Mouse (Mus musculus) right cerebral cortex, postnatal 25 days (tissue): ENCODE measurements around the gene Grik1.
A peak's percentile ranks its signal among the peaks of the same experiment; 100 is the strongest.

Experiments
- DNase-seq: peaks from one replicate; pipeline ENCODE4 v3.0.0; 2022

Grik1 gene

DNA sequence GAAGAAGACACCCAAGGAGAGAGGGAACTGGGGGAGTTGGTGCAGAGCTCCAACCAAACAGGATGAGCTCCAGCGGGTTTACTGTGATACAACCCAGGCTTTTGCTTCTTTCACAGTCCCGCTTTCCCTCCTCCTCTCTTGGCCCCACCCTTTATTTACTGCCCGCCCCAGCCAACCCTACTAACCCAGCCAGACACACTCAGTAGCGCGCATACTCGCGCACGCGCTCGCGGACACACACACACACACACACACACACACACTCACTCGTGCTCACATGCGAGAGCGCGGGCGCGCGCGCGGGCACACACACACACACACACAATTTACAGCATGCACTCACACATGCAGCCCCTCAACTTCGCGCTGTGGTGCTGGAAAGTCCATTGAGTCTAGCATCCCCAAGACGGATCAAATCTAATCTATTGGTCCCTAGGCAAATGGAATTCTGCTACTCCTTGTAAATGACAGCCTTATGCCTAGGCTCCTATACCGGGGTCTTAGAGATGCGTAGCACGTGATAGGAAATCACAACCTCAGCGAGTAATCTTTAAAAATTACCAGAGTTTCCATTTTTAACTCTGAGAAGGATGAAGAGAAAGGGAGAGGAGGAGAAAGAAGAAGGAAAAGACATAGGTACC, at the start of gene Grik1:
Gene Grik1 (minus strand): TSS at position 134 of the 641 bp plus-strand sequence.
- DNase-seq, result peak; percentile 35

DNA sequence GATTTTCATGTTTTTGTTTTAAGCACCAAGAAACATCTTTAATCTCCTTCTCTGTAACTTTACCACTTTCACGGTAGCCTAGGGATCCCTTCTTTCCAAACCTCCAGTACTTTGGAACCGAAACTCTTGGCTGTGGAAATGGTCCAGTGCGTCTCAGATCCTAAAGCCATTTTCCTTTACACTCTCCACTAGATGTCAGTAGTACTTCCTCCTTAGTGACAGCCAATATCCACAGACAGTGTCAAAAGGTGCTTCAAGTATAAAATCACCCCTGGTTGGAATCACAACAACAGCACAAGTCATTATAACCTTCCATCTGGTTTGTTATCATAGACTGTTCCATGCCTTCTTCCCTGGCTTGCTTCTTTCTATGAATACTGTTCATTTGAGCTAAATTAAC, 4.1 kb upstream of the Grik1 start:
- no peak for DNase-seq

DNA sequence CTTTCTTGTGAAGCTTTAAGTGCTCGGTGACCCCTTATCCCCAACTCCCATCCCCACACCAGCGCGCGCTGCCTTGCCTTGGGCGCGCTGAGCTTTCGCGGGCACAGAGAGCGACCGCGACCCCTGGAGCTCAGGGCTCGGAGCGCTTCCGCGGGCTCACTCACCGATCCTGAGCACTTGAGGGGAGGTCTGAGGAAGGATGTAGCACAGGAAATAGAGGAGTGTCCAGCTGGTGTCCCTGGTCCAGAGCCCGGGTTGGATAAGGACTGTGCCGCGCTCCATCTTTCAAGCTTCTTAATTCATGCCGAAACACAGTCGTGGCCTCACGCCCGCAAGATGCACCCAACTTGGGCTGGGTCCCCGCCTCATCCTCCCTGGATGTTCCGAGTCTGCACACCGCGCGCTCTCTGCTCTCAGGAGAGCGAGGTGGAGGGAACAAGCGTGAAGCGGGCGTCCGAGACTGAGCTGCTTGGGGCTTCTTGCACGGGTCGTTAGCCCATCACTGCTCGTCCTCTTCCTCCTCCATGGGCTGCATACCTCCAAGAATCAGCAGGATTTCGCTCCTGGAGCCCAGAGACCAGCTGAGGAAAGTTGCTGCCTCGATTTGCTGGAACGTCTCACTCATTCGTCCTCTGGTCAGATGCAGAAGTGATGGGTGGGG, 514 bp downstream of the Grik1 start:
- no peak for DNase-seq

DNA sequence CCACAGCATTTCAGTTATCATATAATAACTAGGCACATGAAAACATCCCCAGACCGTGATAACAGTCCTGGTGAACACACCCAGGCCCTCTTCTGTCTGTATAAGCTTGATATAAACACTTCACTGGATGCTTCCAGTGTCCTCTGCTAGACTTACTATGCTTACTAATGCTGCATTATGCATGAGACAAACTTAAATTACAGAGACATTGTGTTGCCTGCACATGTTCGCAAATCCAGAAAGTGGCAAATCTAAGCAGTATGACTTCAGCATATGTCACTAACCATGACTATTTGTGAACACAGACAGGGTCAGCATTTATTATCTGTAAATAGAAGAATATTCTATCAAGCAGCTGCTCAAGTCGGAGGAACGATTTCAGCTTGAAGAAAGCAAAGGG, 31.7 kb downstream of the Grik1 start:
- no peak for DNase-seq

DNA sequence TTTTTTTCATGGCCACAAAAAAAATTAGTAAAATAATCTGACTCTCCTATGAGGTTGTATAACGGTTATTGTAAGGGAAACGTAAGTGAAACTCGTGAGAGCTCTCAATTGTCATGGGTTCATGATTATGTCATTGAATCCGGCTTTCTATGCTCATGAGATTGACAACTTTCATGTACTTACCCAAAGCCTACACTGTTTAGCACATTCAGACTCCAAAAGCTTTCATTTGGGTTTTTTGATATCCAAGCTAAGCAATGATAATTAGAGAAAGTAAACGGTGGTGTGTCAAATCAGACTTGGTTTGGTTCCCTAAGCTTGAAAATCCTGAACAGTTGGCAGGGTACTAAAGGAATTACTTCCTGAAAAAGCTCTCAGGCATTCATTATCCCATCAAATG, 33.0 kb downstream of the Grik1 start:
- no peak for DNase-seq

DNA sequence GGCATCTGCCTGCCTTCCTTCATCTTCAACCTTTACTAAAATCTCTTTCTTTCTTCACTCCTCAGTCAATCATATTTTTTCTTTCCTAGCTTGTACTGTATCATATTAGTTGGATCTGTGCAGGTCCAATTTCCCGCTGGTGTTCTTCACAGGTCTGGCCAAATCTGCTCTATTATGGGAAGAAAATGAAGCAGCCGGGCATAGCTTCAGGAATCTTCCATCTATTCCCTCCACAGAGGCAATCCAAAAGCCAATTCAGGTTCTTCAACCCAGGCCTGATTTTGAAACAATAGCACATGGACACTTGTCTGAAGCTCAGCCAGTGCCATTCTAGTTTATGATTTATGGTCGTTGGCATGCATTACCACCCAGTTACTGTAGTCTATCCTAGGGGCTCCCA, 34.0 kb downstream of the Grik1 start:
- no peak for DNase-seq

DNA sequence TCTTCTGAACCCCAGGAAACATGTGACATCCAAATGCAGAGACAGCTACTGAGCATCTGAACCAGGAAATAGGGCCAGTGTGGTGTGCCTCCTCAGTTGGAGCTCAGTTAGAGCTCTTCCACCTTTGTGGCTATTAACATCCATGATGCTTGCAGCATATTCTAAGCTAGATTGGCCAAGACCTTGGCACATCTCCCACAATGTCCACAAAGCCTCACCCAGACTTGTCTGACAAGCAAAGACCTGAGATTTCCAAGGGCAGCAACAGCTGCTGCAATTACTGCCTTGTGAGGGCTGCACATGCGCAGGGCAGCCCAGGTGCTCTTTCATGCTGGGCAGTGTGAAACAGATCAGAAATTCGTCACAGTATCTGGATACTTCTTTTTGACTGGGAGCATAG, 37.4 kb downstream of the Grik1 start:
- DNase-seq, result no peak

DNA sequence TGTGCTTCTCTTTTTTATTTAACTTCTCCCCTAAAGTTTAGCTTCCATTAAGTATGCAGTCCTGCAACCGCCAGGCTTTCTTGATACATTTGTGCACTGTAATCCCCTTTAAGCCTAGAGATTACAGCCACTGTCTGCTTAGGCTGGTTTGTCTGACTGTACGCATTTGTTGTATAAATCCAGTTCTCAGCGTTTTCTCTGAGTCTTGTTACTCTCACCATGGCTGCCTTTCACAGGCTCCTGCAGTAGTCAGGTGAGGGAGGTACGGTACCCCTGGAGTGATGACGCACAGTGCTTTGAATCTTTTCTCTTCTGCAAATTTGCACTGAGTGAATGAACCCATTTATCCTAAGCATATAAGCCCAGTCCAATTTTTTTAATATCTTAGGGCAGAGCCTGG, 39.0 kb downstream of the Grik1 start:
- no peak for DNase-seq

DNA sequence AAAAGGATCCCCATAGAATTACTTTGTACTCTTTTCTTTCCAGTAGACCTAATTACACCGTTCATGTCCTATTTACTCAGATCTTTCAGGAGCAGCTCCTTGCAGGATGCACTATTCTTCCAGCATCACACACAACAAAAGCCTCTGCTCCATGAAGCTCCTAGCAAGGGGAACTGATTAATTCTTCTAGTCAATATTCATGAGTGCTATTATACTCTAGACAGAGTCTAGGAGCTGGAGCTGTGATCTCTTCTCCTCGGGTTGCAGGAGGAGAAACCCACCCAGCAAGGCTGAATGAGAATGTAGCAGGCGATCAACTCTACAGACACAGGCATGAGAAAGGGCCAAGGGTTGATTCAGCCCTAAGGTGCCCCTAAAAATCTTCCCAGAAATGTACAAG, 40.2 kb downstream of the Grik1 start:
- DNase-seq, result no peak

DNA sequence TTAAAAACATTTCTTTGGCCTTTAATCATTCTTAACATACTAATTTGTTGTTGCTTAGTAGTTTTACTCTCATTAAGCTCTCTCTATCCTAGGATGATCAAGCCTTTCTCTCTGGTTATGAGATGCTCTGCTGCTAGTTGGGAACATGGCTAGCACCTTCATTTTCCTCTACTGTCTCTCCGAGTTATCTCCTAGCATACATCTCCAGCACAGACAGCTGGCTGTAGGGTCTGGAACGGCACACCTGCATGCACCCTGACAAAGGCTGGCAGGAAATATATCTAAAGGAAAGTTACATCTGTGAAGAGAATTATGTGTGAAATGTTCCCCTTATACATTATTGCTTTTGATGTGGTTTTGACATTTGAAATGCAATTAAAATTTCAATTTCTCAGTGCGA, 42.5 kb downstream of the Grik1 start:
- no peak for DNase-seq

DNA sequence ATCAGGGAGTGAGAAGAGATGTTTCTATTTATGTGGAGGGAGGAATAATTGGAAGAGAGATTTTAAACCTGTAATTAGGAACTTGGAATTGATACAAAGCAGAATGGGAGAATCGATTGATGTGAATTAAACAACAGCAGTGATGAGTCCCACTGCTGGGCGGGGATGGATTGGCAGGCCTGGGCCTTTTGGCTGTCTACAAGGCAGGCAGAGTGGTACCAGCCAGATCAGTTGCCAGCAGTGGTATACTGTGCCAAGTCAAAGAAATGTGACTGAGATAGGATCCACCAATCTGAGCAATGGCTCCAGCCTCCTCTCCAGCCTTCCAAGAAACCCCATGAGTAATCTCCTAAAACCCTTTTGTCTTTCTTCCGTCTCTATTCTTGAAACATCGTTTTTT, 45.4 kb downstream of the Grik1 start:
- no peak for DNase-seq

DNA sequence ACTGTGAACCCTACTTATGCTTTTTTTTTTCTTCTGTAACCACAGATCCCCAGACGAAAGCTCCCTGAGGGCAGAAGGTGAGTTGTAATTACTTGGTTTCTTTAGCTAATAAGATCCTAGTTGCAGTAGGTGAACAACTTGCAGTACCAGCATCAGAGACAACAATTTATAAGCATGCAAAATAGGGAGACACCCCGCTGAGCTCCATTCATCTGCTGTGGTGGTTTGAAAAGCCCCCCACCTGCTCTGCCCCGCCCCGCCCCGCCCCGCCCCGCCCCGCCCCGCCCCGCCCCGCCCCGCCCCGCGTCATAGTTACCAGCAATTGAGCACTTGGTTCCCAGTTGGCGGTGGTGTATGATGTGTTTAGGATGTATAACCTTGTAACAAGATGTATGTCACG, 64.4 kb downstream of the Grik1 start:
- no peak for DNase-seq

DNA sequence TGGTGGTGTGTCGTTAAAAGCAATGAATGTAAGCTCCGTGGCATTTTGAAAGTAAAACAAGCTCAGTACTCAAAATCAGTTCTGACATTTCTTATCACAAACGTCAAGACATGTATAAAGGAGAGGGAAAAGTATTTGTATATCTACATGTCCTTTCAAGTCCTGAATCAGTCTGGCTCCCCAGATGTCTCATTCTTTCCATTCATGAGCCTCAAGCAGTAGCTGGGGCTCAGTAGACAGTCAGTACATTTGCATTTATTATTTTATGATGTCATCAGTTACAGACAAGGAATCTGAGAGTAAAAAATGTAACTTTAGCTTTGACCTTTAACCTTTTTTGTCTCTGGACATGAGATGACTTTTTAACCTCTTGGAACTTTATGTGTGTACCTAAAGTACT, 68.1 kb downstream of the Grik1 start:
- DNase-seq, result no peak

DNA sequence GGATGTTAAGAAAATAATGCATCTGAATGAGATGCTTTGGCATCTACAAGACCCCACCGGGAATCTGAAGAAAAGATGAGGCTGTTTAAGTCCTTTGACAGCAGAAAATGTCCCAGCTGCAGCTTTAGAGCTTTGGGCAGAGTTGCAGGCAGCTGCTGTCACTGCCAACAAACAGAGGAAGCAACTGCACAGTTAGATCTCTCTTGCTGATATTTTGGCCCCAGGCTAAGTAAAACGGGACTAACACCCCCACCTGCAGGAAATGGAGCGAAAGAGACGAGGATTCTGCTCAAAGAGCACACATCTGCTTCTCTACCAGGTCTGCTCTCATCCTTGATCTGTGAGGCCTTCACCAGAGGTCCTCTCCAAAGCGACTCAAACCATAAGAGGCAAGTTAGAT, 77.5 kb downstream of the Grik1 start:
- no peak for DNase-seq

DNA sequence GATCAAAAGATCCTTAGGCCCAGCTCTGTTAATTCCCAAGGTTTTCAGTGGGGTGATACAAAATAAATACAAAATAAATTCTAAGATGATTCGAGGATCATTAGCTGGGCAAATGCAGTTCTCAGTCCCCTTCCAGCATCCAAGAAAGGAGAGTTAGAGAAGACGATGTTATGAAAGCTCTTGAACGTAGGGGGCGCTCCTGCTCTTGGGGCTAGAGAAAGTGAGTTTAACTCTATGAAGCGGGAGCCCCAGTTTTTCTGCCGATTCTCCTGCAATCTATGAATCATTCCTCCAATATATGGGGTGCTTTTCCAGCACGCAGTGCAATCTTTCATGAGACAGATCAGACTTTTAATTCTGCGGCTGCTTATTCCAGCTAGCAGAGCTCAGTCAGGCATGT, 78.2 kb downstream of the Grik1 start:
- DNase-seq, result no peak

DNA sequence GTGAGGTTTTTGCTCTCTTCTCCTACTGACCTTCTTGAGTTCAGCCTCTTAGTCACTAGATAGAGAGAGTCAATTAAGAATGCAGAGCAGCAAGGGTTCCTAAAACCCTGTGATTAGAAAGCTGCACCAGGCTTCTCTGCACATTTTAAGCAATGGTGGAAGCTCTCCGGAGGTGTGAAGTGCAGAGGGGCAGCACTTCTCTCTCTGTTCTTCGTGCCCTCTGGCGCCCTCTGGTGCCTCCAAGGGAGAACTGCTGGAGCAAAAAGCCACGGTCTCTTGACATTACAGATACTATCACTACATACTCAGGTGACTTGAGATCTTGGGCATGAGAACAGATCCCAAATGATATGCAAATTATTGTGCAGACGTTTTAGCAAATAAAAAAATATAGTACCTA, 85.7 kb downstream of the Grik1 start:
- peak; percentile 50 for DNase-seq

DNA sequence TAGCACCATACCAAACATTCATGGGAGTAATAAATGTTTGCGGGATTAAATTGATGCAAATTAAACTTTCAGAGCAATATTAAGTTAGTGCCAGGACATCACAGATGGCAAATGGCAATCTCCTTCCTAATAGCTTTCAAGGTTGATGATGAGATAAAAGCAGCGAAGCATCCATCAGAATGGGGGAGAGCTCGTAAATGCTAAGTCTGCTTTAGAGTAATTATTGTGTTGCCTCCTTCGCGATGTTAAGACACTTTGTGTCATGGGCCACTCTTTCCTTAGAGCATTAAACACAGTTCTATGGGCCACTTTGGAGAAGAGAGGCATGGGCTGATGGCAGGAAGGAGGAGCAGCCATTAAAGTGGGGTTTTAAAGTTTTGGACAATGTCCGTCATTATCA, 86.1 kb downstream of the Grik1 start:
- DNase-seq, result no peak

DNA sequence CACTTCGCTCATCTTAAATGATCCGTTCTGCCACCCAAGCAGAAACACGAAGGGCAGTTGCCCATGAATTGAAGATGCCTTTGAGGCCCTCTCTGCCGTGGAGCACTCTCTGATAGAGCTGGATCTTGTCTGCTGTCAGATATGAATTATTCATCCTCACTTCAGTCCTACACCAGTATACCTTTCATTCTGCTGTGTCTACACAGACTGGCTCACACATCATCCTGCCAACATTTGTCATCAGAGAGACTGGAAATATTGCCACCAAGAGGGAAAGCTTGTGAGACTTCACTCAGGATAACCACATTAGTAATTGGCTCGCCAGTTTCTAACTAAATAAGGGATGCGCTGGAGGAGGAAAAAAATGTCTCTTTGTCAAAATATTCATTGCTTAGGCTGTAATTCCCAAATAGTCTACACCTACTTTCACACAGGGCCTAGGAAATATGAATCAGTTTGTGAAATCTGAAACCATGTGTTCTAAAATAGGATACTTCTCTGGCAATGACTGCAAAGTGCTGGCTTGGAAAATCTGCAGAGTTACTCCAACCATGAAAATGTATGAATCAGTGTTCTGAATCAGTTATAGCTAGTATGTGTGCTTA, 102.5 kb downstream of the Grik1 start:
- DNase-seq, result no peak

DNA sequence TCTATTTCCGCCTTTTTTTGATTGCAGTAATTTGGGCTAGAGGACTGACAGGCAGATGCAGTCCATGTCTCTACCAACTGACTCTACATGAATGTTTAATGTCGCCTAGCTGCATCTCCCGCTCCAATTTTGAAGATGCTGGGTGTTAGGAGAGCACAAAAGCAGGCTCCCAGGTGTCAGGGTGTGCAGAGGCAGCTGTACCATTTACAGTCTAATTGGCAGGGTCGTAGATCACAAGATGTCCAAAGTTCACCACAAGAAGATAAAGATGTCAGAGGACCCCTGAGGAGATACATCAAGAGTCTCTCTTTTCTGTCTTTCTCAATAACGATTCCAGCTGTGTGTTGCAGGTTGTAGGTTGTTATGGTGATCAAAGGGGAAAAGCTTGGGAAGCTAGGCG, 111.3 kb downstream of the Grik1 start:
- DNase-seq, result no peak

DNA sequence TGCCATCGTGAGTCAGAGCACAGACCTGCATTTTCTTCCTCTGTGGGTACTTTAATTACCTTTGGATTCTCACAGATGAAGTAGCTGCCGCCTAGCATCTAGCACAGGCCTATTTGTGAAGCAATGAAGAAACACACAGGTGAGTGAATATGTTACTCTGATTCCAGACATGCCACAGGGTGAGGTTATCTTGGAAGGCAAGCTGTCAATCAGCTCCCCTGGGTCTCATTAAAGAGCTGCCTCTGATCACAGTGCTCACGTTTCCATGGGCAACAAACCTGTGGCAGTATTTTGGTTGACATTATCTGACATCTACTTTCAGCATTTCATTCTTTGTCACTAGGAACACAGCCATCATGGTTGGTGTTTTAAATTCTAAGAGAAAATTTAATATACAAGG, 112.7 kb downstream of the Grik1 start:
- DNase-seq, result no peak

DNA sequence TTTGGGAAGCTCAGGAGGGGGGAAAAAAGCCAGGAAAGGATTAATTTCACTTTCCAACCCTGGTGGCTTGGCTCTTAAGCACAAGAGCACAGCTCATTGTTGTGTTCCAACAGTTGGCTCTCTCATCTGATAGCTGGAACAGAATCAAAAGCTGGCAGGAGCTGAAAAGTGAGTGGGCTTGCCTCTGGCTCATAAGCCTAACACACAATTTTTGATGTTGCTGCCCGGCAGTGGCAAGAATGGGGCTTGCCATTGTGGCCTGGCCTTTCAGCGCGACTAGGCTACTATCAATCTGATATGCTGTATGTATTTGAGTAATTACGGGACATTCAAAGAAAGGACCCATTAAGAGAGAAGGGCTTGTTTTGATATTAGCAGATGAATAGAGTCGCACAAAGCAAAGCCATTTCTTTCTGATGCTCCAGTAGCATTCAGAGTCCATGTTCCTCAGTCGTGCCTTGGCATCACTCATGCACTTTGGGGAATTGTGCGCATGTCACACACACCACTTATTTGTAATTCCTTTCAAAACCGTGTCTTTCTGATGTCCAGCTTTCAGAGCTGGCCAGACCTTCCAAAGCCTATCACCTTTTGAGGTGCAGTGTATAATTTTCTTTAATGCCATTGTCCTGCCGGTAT, 115.9 kb downstream of the Grik1 start:
- DNase-seq, result peak; percentile 23

DNA sequence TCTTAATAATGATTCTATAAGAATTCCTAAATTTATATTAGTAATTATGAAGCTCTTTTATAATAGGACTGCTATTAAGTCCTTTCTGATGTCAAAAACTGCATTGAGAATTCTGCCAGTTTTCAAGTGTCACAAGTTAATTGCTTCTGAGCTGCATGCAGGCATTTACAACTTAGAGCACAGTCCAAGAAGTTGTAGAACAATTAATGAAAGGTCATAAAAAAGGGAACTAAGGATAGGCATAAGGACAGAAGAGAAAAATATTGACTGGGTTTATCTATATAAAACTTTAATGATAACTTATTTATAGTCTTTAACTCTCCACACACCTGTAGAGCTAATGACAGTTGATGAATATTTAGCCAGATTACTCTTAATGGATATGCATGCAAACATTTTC, 123.5 kb downstream of the Grik1 start:
- no peak for DNase-seq

DNA sequence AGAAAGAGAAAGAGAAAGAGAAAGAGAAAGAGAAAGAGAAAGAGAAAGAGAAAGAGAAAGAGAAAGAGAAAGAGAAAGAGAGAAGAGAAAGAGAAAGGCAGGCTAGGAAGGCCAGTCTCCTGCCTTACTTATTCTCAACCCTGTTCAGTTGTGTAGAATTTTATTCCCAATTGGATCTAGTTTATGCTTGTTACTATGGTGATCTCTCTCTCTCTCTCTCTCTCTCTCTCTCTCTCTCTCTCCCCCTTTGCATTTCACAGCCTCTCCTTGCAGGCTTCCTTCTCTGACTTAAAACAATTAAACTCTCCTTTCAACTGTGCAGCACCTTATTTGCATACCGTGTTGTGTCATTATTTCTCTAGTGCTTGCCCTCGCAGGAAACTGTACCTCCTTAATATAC, 147.5 kb downstream of the Grik1 start:
- no peak for DNase-seq

DNA sequence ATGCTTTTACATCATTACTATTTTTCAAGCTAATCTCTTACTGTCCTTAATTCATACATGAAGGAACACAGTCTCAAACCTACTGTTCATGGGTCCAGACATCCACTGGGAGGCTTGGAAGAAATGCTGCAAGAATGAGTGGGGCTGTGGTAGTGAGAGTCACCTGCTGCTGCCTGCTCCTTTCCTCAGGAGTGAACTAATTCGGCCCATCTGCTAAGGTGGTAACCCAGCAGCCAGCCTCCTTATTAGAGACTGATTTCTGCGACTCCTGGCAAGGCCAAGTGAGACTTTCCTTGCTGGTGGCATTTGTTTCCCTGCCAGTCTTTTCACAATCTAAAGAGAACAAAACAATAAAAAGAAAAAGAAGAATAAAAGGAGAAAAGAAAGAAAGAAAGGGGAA, 147.9 kb downstream of the Grik1 start:
- no peak for DNase-seq
